Mouse (Mus musculus): Measurements from ENCODE around the gene Hist2h2ab. TPM values are rescaled to one million over a fixed set of nuclear protein-coding genes. Genes with fewer than 3 reads are reported as not detected.
A peak's percentile ranks its signal among the peaks of the same experiment; 100 is the strongest.

Gene Hist2h2ab
- total and polyA plus RNA-seq, 3 experiments, result 1.1 to 31.4 TPM; not detected in 1

GRCm38 (mm10) chr3:96251787-96252186, 32.1 kb downstream of the Hist2h2ab start:
- Histone ChIP-seq H3K9ac (ENCODE audit: insufficient read depth, low read depth) (no peak overlapping the region), H3K27ac (ENCODE audit: insufficient read depth, low read depth) (no peak overlapping the region), H3K27me3 (replicated peaks) (no peaks in the 10 kb centered on the region), H3K4me3 (replicated peaks in 1 of 3; ENCODE audit: low read depth in 2 of 3, low read length in 2 of 3, poor library complexity in 1 of 3) (no peak overlapping the region), H3K4me2 (ENCODE audit: insufficient read depth, low read depth, poor library complexity, severe bottlenecking) (no peak overlapping the region), H3K36me3 (replicated peaks in 1 of 2; ENCODE audit: control insufficient read depth in 1 of 2, insufficient read depth in 1 of 2, low read length in 1 of 2) (no peaks in the 10 kb centered on the region), H3K4me1 (ENCODE audit: control insufficient read depth in 1 of 2, insufficient read depth in 2 of 2) (peaks cover 8 to 35% of the 10 kb centered on the region in 2 experiments), H3K9me3 (replicated peaks; ENCODE audit: low read length) (no peaks in the 10 kb centered on the region), H3K79me2 (replicated peaks; ENCODE audit: control insufficient read depth, extremely low read depth, insufficient read depth, poor library complexity, severe bottlenecking) (no peaks in the 10 kb centered on the region)
- TF ChIP-seq USF2 (conservative IDR thresholded peaks at IDR 0.05; ENCODE audit: low read depth, low read length) (no peak), ZC3H11A (IDR thresholded peaks at IDR 0.05; ENCODE audit: low read depth, low read length) (no peak), KAT2A (IDR thresholded peaks at IDR 0.05; ENCODE audit: insufficient replicate concordance, low read length) (no peak), MEF2A (IDR thresholded peaks at IDR 0.05; ENCODE audit: borderline replicate concordance, low read depth, low read length) (no peak), CTCF (conservative IDR thresholded peaks at IDR 0.05 in 1 of 2, IDR thresholded peaks at IDR 0.05 in 1 of 2; ENCODE audit: low read depth in 2 of 2, low read length in 2 of 2) (no peak), RAD21 (IDR thresholded peaks at IDR 0.05; ENCODE audit: low read depth, low read length) (no peak), RCOR1 (conservative IDR thresholded peaks at IDR 0.05; ENCODE audit: low read depth, low read length) (no peak), SIN3A (IDR thresholded peaks at IDR 0.05; ENCODE audit: low read length) (no peak), MXI1 (IDR thresholded peaks at IDR 0.05; ENCODE audit: low read depth, low read length) (no peak), TCF12 (IDR thresholded peaks at IDR 0.05; ENCODE audit: low read depth, low read length) (no peak), IRF4 (IDR thresholded peaks at IDR 0.05; ENCODE audit: low read depth, low read length) (no peak), E2F4 (IDR thresholded peaks at IDR 0.05; ENCODE audit: insufficient replicate concordance, low read depth, low read length) (no peak), ZMIZ1 (IDR thresholded peaks at IDR 0.05; ENCODE audit: low read depth, low read length) (no peak), HCFC1 (IDR thresholded peaks at IDR 0.05; ENCODE audit: low read depth, low read length) (no peak)
- dilution Hi-C loops (cut with MboI; ENCODE audit: extremely low pct_ligation_motif_present, extremely low pct_unique_long_range_greater_than_20kb, low sequenced_read_pairs), result no loop called here
- in situ Hi-C loops (cut with MboI; ENCODE audit: low pct_ligation_motif_present, low pct_unique_long_range_greater_than_20kb, low sequenced_read_pairs), result no loop called here
- no peak for DNase-seq (ENCODE audit: extremely low read depth)

- H3K9ac ChIP-seq (ENCODE audit: insufficient read depth, low read depth), result peak overlapping the region; percentile 22
- peaks cover 8 to 32% of the 10 kb centered on the region in 2 experiments for H3K4me1 ChIP-seq (ENCODE audit: control insufficient read depth in 1 of 2, insufficient read depth in 2 of 2)
- no peaks in the 10 kb centered on the region for H3K9me3 ChIP-seq (replicated peaks; ENCODE audit: low read length)
- in situ Hi-C loops (cut with MboI; ENCODE audit: low pct_ligation_motif_present, low pct_unique_long_range_greater_than_20kb, low sequenced_read_pairs), result no loop called here
- H3K79me2 ChIP-seq (replicated peaks; ENCODE audit: control insufficient read depth, extremely low read depth, insufficient read depth, poor library complexity, severe bottlenecking), result no peaks in the 10 kb centered on the region
- no peaks in the 10 kb centered on the region for H3K36me3 ChIP-seq (replicated peaks in 1 of 2; ENCODE audit: control insufficient read depth in 1 of 2, insufficient read depth in 1 of 2, low read length in 1 of 2)
- H3K4me3 ChIP-seq (replicated peaks in 1 of 3; ENCODE audit: low read depth in 2 of 3, low read length in 2 of 3, poor library complexity in 1 of 3), result no peak overlapping the region
- H3K27ac ChIP-seq (ENCODE audit: insufficient read depth, low read depth), result peak overlapping the region; percentile 53
- no peak for DNase-seq (ENCODE audit: extremely low read depth)
- H3K4me2 ChIP-seq (ENCODE audit: insufficient read depth, low read depth, poor library complexity, severe bottlenecking), result no peak overlapping the region
- dilution Hi-C loops (cut with MboI; ENCODE audit: extremely low pct_ligation_motif_present, extremely low pct_unique_long_range_greater_than_20kb, low sequenced_read_pairs), result no loop called here
- H3K27me3 ChIP-seq (replicated peaks), result no peaks in the 10 kb centered on the region
- TF ChIP-seq TBP (conservative IDR thresholded peaks at IDR 0.05; ENCODE audit: low read depth, low read length), result 0 out of 2 replicates have a peak, but pooled peaks have one; percentile 25
- no peak for TF ChIP-seq NELFE (IDR thresholded peaks at IDR 0.05; ENCODE audit: low read depth, low read length)
- TF ChIP-seq JUN (IDR thresholded peaks at IDR 0.05; ENCODE audit: insufficient read depth, low read depth, low read length), result no peak
- TF ChIP-seq SIN3A (IDR thresholded peaks at IDR 0.05; ENCODE audit: low read length), result no peak
- TF ChIP-seq PAX5 (IDR thresholded peaks at IDR 0.05; ENCODE audit: low read length), result no peak
- TF ChIP-seq POLR2AphosphoS2 (IDR thresholded peaks at IDR 0.05; ENCODE audit: low read depth, low read length), result no peak
- no peak for TF ChIP-seq MEF2A (IDR thresholded peaks at IDR 0.05; ENCODE audit: borderline replicate concordance, low read depth, low read length)
- TF ChIP-seq ZMIZ1 (IDR thresholded peaks at IDR 0.05; ENCODE audit: low read depth, low read length), result no peak
- TF ChIP-seq HCFC1 (IDR thresholded peaks at IDR 0.05; ENCODE audit: low read depth, low read length), result peak; percentile 73
- TF ChIP-seq CHD2 (IDR thresholded peaks at IDR 0.05; ENCODE audit: low read length), result no peak
- peak; percentile 51; the same call in 1 of the 2 replicates for TF ChIP-seq POLR2A (IDR thresholded peaks at IDR 0.05; ENCODE audit: low read depth, low read length)
- TF ChIP-seq ELF1 (IDR thresholded peaks at IDR 0.05; ENCODE audit: low read depth, low read length), result peak; percentile 59
- no peak for TF ChIP-seq MAZ (IDR thresholded peaks at IDR 0.05; ENCODE audit: low read depth, low read length)
- no peak for TF ChIP-seq UBTF (IDR thresholded peaks at IDR 0.05; ENCODE audit: low read depth, low read length)
- TF ChIP-seq ETS1 (conservative IDR thresholded peaks at IDR 0.05; ENCODE audit: low read depth, low read length), result no peak
- TF ChIP-seq CHD1 (IDR thresholded peaks at IDR 0.05; ENCODE audit: low read depth, low read length), result peak; percentile 96
- TF ChIP-seq MYC (IDR thresholded peaks at IDR 0.05; ENCODE audit: low read depth, low read length), result no peak
- TF ChIP-seq MXI1 (IDR thresholded peaks at IDR 0.05; ENCODE audit: low read depth, low read length), result no peak; the same call in 1 of the 2 replicates
- TF ChIP-seq EP300 (IDR thresholded peaks at IDR 0.05; ENCODE audit: low read length), result no peak
- TF ChIP-seq ZNF384 (IDR thresholded peaks at IDR 0.05; ENCODE audit: low read depth, low read length), result no peak
- no peak for TF ChIP-seq SMC3 (IDR thresholded peaks at IDR 0.05; ENCODE audit: low read depth, low read length)
- no peak for TF ChIP-seq RCOR1 (conservative IDR thresholded peaks at IDR 0.05; ENCODE audit: low read depth, low read length)
- no peak for TF ChIP-seq E2F4 (IDR thresholded peaks at IDR 0.05; ENCODE audit: insufficient replicate concordance, low read depth, low read length)
- TF ChIP-seq RAD21 (IDR thresholded peaks at IDR 0.05; ENCODE audit: low read depth, low read length), result no peak
- TF ChIP-seq USF1 (IDR thresholded peaks at IDR 0.05; ENCODE audit: low read depth, low read length), result no peak
- TF ChIP-seq TCF12 (IDR thresholded peaks at IDR 0.05; ENCODE audit: low read depth, low read length), result peak; percentile 43; the same call in 1 of the 2 replicates
Measured at GRCm38 (mm10) chr3:96254683-96255355, 35.2 kb downstream of the Hist2h2ab start.

All from CH12.LX (cell line).